Mouse (Mus musculus) liver, adult 2 months (tissue): ENCODE results near the gene Etnk2. TPM values are rescaled to one million over a fixed set of nuclear protein-coding genes. Genes with fewer than 3 reads are reported as not detected.

Experiments
- DNase-seq: peaks from one replicate; pipeline ENCODE4 v3.0.0-alpha.2; 2011; ENCODE audit warnings: low read depth, low spot score; ENCODE audit errors: extremely low read depth
- H3K27ac ChIP-seq: fragments of 200-500 bp; replicated peaks from 2 replicates; pipeline ENCODE4 v1.5.1; 2012; ENCODE audit warnings: low read depth, mild to moderate bottlenecking, control low read depth, inconsistent platforms, low read length; ENCODE audit not compliant: insufficient read depth
- H3K27me3 ChIP-seq: fragments of 200-500 bp; 2 replicates; pipeline ENCODE4 v1.6.1; 2012; ENCODE audit warnings: mild to moderate bottlenecking, moderate library complexity, low read length, inconsistent platforms; ENCODE audit not compliant: control insufficient read depth, insufficient read depth
- H3K36me3 ChIP-seq: fragments of 200-500 bp; 2 replicates; pipeline ENCODE4 v1.6.1; 2012; ENCODE audit warnings: low read length, inconsistent platforms; ENCODE audit not compliant: control insufficient read depth, insufficient read depth
- H3K4me1 ChIP-seq: fragments of 200-500 bp; 2 replicates; pipeline ENCODE4 v1.6.1; 2011; ENCODE audit warnings: low read length; ENCODE audit not compliant: control insufficient read depth, insufficient read depth
- H3K4me3 ChIP-seq: fragments of 200-500 bp; 2 replicates; pipeline ENCODE4 v1.5.1; 2011; ENCODE audit warnings: low read depth, mild to moderate bottlenecking, control low read depth, low read length, moderate library complexity; ENCODE audit not compliant: insufficient read depth
- H3K79me2 ChIP-seq: fragments of 200-500 bp; 2 replicates; pipeline ENCODE4 v1.6.1; 2012; ENCODE audit warnings: inconsistent platforms, mild to moderate bottlenecking, low read length, moderate library complexity; ENCODE audit not compliant: control insufficient read depth, insufficient read depth
- H3K9ac ChIP-seq: fragments of 200-500 bp; 2 replicates; pipeline ENCODE4 v1.6.1; 2012; ENCODE audit warnings: low read depth, mild to moderate bottlenecking, control low read depth, inconsistent platforms, low read length
- CTCF ChIP-seq: fragments of 200-500 bp; IDR thresholded peaks from 2 replicates; pipeline ENCODE4 v1.5.1; 2011; ENCODE audit warnings: low read depth, low read length, control low read depth
- POLR2A ChIP-seq: fragments of 200-500 bp; IDR thresholded peaks from 2 replicates; pipeline ENCODE4 v1.6.1; 2011; ENCODE audit warnings: low read length, control low read depth; ENCODE audit not compliant: insufficient read depth; ENCODE audit errors: extremely low read depth
- WGBS: fragments of 180-500 bp; shearing (Covaris S2); methylation state at CpG from one replicate; pipeline ENCODE4 v1.1.7; 2018; 5-methylcytosine and 5-hydroxymethylcytosine counted together
- polyA plus RNA-seq: library from polyadenylated mRNA; depleted of rRNA; stranded (reverse); fragments of >200 nt; gene quantifications from 2 replicates; pipeline ENCODE4 v1.2.3, GENCODE M21; 2012
- total RNA-seq: library from RNA; depleted of rRNA; stranded (reverse); fragments of >200 nt; gene quantifications from 2 replicates; pipeline ENCODE4 v1.2.3, GENCODE M21; 2014

Gene Etnk2
- total and polyA plus RNA-seq, 2 experiments: 249 to 389 TPM

DNA sequence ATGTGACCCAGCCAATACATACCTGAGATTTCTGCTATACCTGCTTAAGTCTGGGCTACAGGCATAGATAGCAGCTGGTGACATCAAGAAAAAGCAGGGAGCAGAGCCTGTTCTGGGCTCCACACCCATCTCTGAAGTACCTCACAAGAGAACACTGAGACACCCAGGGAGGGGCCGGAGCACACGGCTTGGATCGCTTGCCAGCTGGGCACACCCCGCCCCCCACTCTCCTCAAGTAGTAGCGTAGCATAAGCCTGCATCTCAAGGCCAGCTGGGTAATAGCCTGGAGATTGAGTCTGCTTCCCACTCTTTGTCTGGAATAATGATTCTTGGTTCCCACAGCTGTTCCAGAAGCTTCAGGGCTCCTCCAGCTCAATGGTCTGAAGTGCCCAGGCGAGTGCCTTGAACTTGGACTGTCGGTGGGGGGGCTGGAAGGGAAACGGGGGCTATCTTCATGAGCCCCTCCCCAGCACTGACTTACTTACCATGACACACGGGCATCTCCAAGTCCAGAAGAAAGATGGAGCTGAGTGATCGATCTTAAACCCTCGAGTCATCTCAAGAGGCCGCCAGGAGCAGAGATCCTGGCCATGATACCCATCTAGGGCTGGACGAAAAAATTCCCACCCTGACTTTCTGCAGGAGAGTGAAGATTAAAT is 42.0 kb upstream of the Etnk2 start, which contains the start of gene Kiss1:
Gene Kiss1, plus strand, starts transcription at position 609 of the 659 bp plus-strand sequence.
- no peaks in the 10 kb centered on the region for H3K27me3 ChIP-seq
- no peaks in the 10 kb centered on the region for H3K36me3 ChIP-seq
- TF ChIP-seq POLR2A (no peak), CTCF (no peak)
- DNase-seq: no peak
- WGBS: 93% methylated on average over 13 of the region's 13 CpGs
- H3K4me3 ChIP-seq: no peak within 1 kb of the TSS
- no peaks in the 10 kb centered on the region for H3K79me2 ChIP-seq
- H3K9ac ChIP-seq: no peak within 1 kb of the TSS
- no peak within 1 kb of the TSS for H3K27ac ChIP-seq
- no peaks in the 10 kb centered on the region for H3K4me1 ChIP-seq

DNA sequence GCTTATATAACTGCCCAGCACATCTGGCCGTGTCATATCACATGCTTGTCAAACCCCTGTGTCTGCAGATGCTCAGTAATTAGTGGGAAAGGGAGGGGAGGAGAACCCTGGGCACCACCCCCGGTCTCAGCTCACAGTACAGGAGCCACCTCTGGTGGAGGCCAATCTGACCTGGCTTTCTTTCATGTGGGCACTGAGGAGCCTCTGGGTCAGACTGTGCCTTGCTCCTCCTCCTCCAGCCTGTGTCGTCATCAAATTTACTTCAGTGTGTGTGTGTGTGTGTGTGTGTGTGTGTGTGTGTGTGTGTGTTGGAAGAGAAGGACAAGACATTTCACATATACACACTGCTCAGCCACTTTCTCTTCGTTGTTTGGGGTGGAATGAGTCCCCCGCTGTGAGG is 40.0 kb upstream of the Etnk2 start:
- TF ChIP-seq CTCF (no peak), POLR2A (no peak)
- Histone ChIP-seq H3K27ac (no peak overlapping the region), H3K4me3 (no peak overlapping the region), H3K9ac (no peak overlapping the region), H3K36me3 (no peaks in the 10 kb centered on the region), H3K27me3 (no peaks in the 10 kb centered on the region), H3K79me2 (no peaks in the 10 kb centered on the region), H3K4me1 (peaks cover 5% of the 10 kb centered on the region; the same call in 1 of the 2 replicates)
- WGBS: 50% methylated on average over 5 of the region's 5 CpGs
- DNase-seq: no peak

DNA sequence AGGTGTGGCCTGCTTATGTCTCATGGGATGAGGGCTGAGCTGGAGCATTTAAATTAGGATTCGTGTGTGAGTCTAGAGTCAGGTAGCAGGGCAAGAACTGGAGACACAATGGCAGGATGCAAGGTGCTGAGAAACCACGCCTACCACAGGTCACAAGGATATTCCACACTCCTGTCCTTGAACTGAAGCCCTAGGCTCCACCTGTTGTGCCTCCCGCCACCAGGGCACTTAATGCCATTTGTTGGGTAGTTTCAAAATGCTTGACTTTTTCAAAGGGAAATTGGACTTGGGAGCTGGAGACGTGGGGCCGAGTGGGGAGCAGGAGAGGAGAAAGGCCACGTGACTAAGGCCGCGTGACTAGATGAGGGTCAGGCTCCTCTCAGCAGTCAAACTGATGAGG is 37.4 kb upstream of the Etnk2 start:
- 87% methylated on average over 8 of the region's 8 CpGs for WGBS
- no peak for TF ChIP-seq POLR2A
- no peak for TF ChIP-seq CTCF

DNA sequence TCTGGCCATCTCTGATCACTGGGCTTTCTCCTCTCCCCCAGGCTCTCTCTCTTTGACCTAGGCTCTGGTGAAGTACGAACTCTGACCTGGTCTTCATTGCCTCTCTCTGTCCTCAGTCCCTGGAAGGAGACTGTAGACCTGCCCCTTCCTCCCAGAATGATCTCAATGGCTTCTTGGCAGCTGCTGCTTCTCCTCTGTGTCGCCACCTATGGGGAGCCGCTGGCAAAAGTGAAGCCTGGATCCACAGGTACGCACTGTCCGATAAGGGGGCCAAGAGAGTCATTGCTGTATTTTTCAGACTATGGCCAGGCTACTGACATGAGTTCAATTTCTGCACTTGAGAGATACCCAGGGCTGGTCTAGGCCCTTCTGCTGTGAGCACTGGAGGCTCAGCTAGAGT is 36.3 kb upstream of the Etnk2 start:
- DNase-seq: no peak
- H3K9ac ChIP-seq: no peak overlapping the region
- no peak overlapping the region for H3K4me3 ChIP-seq
- peaks cover 14% of the 10 kb centered on the region for H3K4me1 ChIP-seq
- H3K27me3 ChIP-seq: no peaks in the 10 kb centered on the region
- 73% methylated on average over 5 of the region's 5 CpGs for WGBS
- H3K27ac ChIP-seq: no peak overlapping the region
- no peaks in the 10 kb centered on the region for H3K79me2 ChIP-seq
- TF ChIP-seq CTCF: 0 out of 2 replicates have a peak, but pooled peaks have one; percentile 7
- TF ChIP-seq POLR2A: no peak
- no peaks in the 10 kb centered on the region for H3K36me3 ChIP-seq

More for the DNA sequence above, 37.4 kb upstream of the Etnk2 start:
- Histone ChIP-seq H3K4me1 (peaks cover 14% of the 10 kb centered on the region), H3K27ac (no peak overlapping the region), H3K4me3 (no peak overlapping the region), H3K27me3 (no peaks in the 10 kb centered on the region), H3K9ac (no peak overlapping the region), H3K36me3 (no peaks in the 10 kb centered on the region), H3K79me2 (no peaks in the 10 kb centered on the region)
- no peak for DNase-seq

DNA sequence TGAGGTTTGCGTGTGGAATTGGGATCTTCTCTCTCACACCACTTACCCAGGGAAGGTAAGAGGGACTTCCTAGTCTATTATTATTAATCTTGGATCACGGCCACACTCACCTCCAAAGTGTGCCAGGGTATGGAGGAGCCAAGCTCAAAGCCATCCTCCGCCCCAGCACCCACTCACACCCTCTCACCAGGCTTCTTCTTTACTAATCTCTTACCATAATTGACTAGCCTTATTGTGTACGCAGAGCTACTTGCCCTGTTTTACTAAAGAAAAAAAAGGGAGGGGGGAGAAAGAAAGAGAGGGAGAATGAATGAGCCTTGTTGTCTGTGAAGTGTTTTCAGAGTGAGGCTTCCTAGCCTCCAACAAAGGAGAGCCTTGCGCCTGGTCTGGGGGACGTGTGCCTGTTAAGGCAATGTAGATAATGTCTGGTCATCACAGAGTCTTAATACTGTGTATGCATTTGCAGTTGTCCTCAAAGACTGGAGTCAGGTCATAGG is 35.0 kb upstream of the Etnk2 start:
- Histone ChIP-seq H3K4me3 (no peak overlapping the region), H3K36me3 (no peaks in the 10 kb centered on the region), H3K4me1 (peaks cover 14% of the 10 kb centered on the region), H3K27me3 (no peaks in the 10 kb centered on the region), H3K79me2 (no peaks in the 10 kb centered on the region), H3K9ac (no peak overlapping the region), H3K27ac (peak overlapping the region; percentile 34; the same call in 1 of the 2 replicates)
- DNase-seq: peak; percentile 30
- TF ChIP-seq CTCF (no peak), POLR2A (no peak)
- 58% methylated on average over 6 of the region's 6 CpGs for WGBS

DNA sequence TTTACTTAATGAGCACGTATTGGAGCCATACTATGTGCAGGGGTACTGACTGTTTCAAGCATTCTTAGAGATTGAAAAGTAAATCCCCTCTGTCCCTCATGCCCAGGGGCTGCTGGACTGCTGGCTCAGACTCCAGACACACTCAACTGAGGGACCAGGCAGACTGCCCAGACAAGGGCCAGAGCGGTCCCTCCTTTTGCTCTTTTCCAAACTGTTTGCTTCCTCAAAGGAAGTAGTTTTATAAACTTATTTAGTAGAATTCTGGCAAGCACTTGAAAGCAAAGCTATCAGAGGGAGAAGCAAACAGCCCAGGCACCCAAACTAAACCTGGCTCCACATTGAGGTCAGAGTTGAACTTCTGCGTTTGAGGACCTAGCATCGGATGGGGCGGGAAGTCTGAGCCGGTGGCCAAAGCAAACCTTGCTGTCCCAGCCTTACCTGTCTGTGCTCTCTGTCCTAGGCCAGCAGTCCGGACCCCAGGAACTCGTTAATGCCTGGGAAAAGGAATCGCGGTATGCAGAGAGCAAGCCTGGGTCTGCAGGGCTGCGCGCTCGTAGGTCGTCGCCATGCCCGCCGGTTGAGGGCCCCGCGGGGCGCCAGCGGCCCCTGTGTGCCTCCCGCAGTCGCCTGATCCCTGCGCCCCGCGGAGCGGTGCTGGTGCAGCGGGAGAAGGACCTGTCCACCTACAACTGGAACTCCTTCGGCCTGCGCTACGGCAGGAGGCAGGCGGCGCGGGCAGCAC is 34.3 kb upstream of the Etnk2 start:
- Histone ChIP-seq H3K4me1 (peaks cover 14% of the 10 kb centered on the region), H3K4me3 (peak overlapping the region; percentile 61), H3K79me2 (no peaks in the 10 kb centered on the region), H3K27ac (peak overlapping the region; percentile 73), H3K9ac (peak overlapping the region; percentile 80), H3K27me3 (no peaks in the 10 kb centered on the region), H3K36me3 (no peaks in the 10 kb centered on the region)
- TF ChIP-seq POLR2A: no peak
- no peak for TF ChIP-seq CTCF
- peak; percentile 96 for DNase-seq
- WGBS: 4% methylated on average over 34 of the region's 34 CpGs
